ENCODE assay signal across 9 mouse cellular contexts in genomic region chr16:32202681-32203080, GRCm38 (mm10). TPM values are rescaled to one million over a fixed set of nuclear protein-coding genes. Genes with fewer than 3 reads are reported as not detected.
A peak's percentile ranks its signal among the peaks of the same experiment; 100 is the strongest.
DNase-seq lines count a peak whose midpoint lies in the region; TF ChIP-seq lines count a peak whose summit lies in the region.
"Had no signal": no experiment of that assay in that cellular context is flagged by ENCODE, and none has a peak within 500 bp of the region (broad histone marks: within the 10 kb centered on the region; RNA-seq: fewer than 3 reads in every experiment).

No protein-coding gene starts in this region.

- no peaks in the 10 kb centered on the region for H3K36me3 ChIP-seq in limb, embryonic 10.5 days

- intact Hi-C loops in heart, postnatal 14 days (cut with DNase I) = loop anchor here (5.0 kb wide), 3 partner anchors 40 to 85 kb away; partner anchors contain the start of genes Fbxo45 and Wdr53

- WGBS in limb, embryonic 10.5 days = 77% methylated on average over 6 of the region's 6 CpGs
- 71% methylated on average over 6 of the region's 6 CpGs for WGBS in olfactory bulb, adult 2 months

- peaks cover 8% of the 10 kb centered on the region for H3K4me1 ChIP-seq in limb, embryonic 10.5 days
- peaks cover 4% of the 10 kb centered on the region; the same call in 1 of the 2 replicates for H3K4me1 ChIP-seq in olfactory bulb, adult 2 months (ENCODE audit: control insufficient read depth, insufficient read depth, low read length)

- no peak overlapping the region for H3K4me3 ChIP-seq in limb, embryonic 10.5 days
- H3K4me3 ChIP-seq in olfactory bulb, adult 2 months (ENCODE audit: insufficient read depth, low read depth, low read length) = no peak overlapping the region

- DNase-seq in A20 (ENCODE audit: low read depth, low spot score) (peak; percentile 89), ES-CJ7 (ENCODE audit: low read depth, low spot score) (peak; percentile 69)
- DNase-seq in c-Kit-positive CD71-positive TER-119-positive erythroid progenitor cells, embryonic 14.5 days (ENCODE audit: low spot score) = peak; percentile 63
- DNase-seq in heart, postnatal 14 days = peak; percentile 74 to 79
- DNase-seq in limb, embryonic 10.5 days (ENCODE audit: low spot score) = peak; percentile 37
- peak; percentile 98 for DNase-seq in thymus, postnatal 4 days
- no peak for DNase-seq in embryo, embryonic 11 days

- no peaks in the 10 kb centered on the region for H3K9me3 ChIP-seq in limb, embryonic 10.5 days (replicated peaks)

- TF ChIP-seq POLR2A in olfactory bulb, adult 2 months (IDR thresholded peaks at IDR 0.05; ENCODE audit: insufficient read depth, low read depth, low read length) = no peak

- peak; percentile 54 for TF ChIP-seq CTCF in olfactory bulb, adult 2 months (IDR thresholded peaks at IDR 0.05; ENCODE audit: insufficient read depth, low read depth, low read length)

- H3K27ac ChIP-seq in limb, embryonic 10.5 days = no peak overlapping the region
- H3K27ac ChIP-seq in olfactory bulb, adult 2 months (ENCODE audit: insufficient read depth, low read depth, low read length) = no peak overlapping the region

- no peaks in the 10 kb centered on the region for H3K27me3 ChIP-seq in limb, embryonic 10.5 days (ENCODE audit: low read depth, poor library complexity, severe bottlenecking)

RNA-seq across cellular contexts. Expression of gene Bex6, which starts 23.1 kb away (rescaled TPM):
- not detected for total RNA-seq in heart, postnatal 14 days (2021)
- polyA plus RNA-seq in limb, embryonic 10.5 days (2016; fragmentation: Nextera tagmentation; extraction: Ambion mirVana) = 0.25 and 0.26 TPM in 2 replicates
- polyA plus RNA-seq in olfactory bulb, adult 2 months (2012; ENCODE audit: insufficient read depth, insufficient read length, low replicate concordance, missing spikeins) = not detected in 2 replicates
- polyA plus RNA-seq: gonadal fat pad, adult 2 months had no signal

RNA-seq across cellular contexts. Expression of gene Nrros, which starts 37.3 kb away (rescaled TPM):
- total RNA-seq in heart, postnatal 14 days (2021) = 1 to 10 TPM; 5.8 to 7.3 TPM
- polyA plus RNA-seq in limb, embryonic 10.5 days (2016; fragmentation: Nextera tagmentation; extraction: Ambion mirVana) = 7.5 and 9.7 TPM in 2 replicates
- not detected in 2 replicates for polyA plus RNA-seq in olfactory bulb, adult 2 months (2012; ENCODE audit: insufficient read depth, insufficient read length, low replicate concordance, missing spikeins)

RNA-seq across cellular contexts. Expression of gene Fbxo45, which starts 44.3 kb away (rescaled TPM):
- total RNA-seq in heart, postnatal 14 days (2021) = 10 to 100 TPM; 12.9 to 13.3 TPM
- 15.6 and 17.1 TPM in 2 replicates for polyA plus RNA-seq in limb, embryonic 10.5 days (2016; fragmentation: Nextera tagmentation; extraction: Ambion mirVana)
- not detected in 2 replicates for polyA plus RNA-seq in olfactory bulb, adult 2 months (2012; ENCODE audit: insufficient read depth, insufficient read length, low replicate concordance, missing spikeins)

RNA-seq across cellular contexts. Expression of gene Wdr53, which starts 44.3 kb away (rescaled TPM):
- total RNA-seq in heart, postnatal 14 days (2021) = 1 to 10 TPM; 6.8 to 7.6 TPM
- polyA plus RNA-seq in limb, embryonic 10.5 days (2016; fragmentation: Nextera tagmentation; extraction: Ambion mirVana) = 19.0 and 20.8 TPM in 2 replicates
- not detected in 2 replicates for polyA plus RNA-seq in olfactory bulb, adult 2 months (2012; ENCODE audit: insufficient read depth, insufficient read length, low replicate concordance, missing spikeins)

Comparison
In these comparisons a context has a peak if more than half of its experiments do, and no peak if none do; other contexts are left out.
1. RNA of gene Fbxo45, which starts 44.3 kb away (polyA plus RNA-seq): 15.6 to 17.1 TPM in limb, embryonic 10.5 days; not detected in olfactory bulb, adult 2 months; every median in the first group is over 10 times any median in the second.